In the genomic region with DNA sequence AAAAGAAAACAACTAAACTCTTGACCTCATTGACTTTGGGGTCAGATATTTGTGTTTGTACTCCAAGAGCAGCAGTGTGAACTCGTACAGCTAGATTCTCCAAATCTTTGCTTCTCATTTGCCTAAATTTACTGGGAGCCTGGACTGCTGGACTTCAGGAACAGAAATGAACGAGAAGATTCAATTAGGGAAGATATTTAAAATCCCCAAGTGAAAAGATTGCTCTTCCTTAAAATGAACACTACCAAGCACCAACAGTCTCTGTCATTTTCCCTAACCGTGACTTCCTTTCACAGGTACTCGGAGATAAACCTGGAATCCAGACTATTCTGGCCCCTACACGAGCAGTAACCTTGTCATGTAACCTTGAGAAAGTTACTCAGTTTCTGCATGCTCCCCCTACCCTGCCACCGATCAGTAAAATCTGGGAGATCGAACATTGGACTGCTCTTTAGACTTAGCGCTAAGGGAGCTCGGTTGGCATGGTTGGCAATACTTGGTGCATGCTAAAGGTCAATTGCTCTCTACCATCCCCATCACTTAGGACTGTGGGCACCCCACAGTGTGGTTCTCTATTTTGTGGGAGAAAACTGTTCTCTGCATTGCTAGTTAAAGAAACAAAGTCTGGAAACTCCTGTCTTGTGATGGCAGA, we compare ENCODE assay signal across 8 mouse cellular contexts. TPM values are rescaled to one million over a fixed set of nuclear protein-coding genes. Genes with fewer than 3 reads are reported as not detected.
DNase-seq lines count a peak whose midpoint lies in the region; ATAC-seq and TF ChIP-seq lines count a peak whose summit lies in the region.

No protein-coding gene starts in this region.

- DNase-seq in layer of hippocampus, adult 2 months (ENCODE audit: low spot score in 2 of 2), result no peak
- no peak for DNase-seq in layer of hippocampus, adult 8-10 months (ENCODE audit: low spot score in 2 of 2)
- peak; percentile 4 for DNase-seq in brain, embryonic 14.5 days (ENCODE audit: low read depth)
- DNase-seq in c-Kit-positive CD71-positive TER-119-positive erythroid progenitor cells, embryonic 14.5 days (ENCODE audit: low spot score), result no peak
- no peak for DNase-seq in adrenal gland, adult 8-10 months
- DNase-seq in thymus, postnatal 10 days (ENCODE audit: low spot score in 2 of 2), result no peak

- no peak for TF ChIP-seq POLR2A in brain, embryonic 14.5 days (IDR thresholded peaks at IDR 0.05; ENCODE audit: borderline replicate concordance, extremely low read depth, insufficient read depth, insufficient read length, poor library complexity, severe bottlenecking)

- ATAC-seq in hindbrain, embryonic 13.5 days (ENCODE audit: low FRiP score), result no peak
- no peak for ATAC-seq in liver, embryonic 15.5 days (ENCODE audit: insufficient read depth)

- H3K36me3 ChIP-seq in hindbrain, embryonic 13.5 days, result no peaks in the 10 kb centered on the region
- no peaks in the 10 kb centered on the region for H3K36me3 ChIP-seq in liver, embryonic 15.5 days (replicated peaks)

- H3K4me2 ChIP-seq in hindbrain, embryonic 13.5 days, result peak overlapping the region; percentile 76
- peak overlapping the region; percentile 99 for H3K4me2 ChIP-seq in liver, embryonic 15.5 days

- no peak for TF ChIP-seq CTCF in layer of hippocampus, adult 2 months (conservative IDR thresholded peaks at IDR 0.05)
- no peak for TF ChIP-seq CTCF in brain, embryonic 14.5 days (IDR thresholded peaks at IDR 0.05; ENCODE audit: borderline replicate concordance, extremely low read depth, insufficient read depth, insufficient read length)

- 30% methylated on average over 9 of the region's 9 CpGs for WGBS in hindbrain, embryonic 13.5 days
- WGBS in liver, embryonic 15.5 days (ENCODE audit: insufficient replicate concordance), result 17% methylated on average over 9 of the region's 9 CpGs

- H3K27ac ChIP-seq in layer of hippocampus, adult 2 months, result no peak overlapping the region
- H3K27ac ChIP-seq in hindbrain, embryonic 13.5 days, result no peak overlapping the region
- H3K27ac ChIP-seq in liver, embryonic 15.5 days (replicated peaks), result peak overlapping the region; percentile 86

- H3K9ac ChIP-seq in hindbrain, embryonic 13.5 days, result peak overlapping the region; percentile 61
- H3K9ac ChIP-seq in liver, embryonic 15.5 days, result peak overlapping the region; percentile 70

- H3K4me3 ChIP-seq in layer of hippocampus, adult 2 months, result peak overlapping the region; percentile 79
- peak overlapping the region; percentile 93 for H3K4me3 ChIP-seq in hindbrain, embryonic 13.5 days
- peak overlapping the region; percentile 73 for H3K4me3 ChIP-seq in liver, embryonic 15.5 days (replicated peaks)

- H3K4me1 ChIP-seq in hindbrain, embryonic 13.5 days (replicated peaks), result peaks cover 33% of the 10 kb centered on the region
- peaks cover 37% of the 10 kb centered on the region for H3K4me1 ChIP-seq in liver, embryonic 15.5 days (replicated peaks)

- H3K9me3 ChIP-seq in hindbrain, embryonic 13.5 days, result no peaks in the 10 kb centered on the region
- H3K9me3 ChIP-seq in liver, embryonic 15.5 days (replicated peaks), result no peaks in the 10 kb centered on the region

- no peaks in the 10 kb centered on the region for H3K27me3 ChIP-seq in hindbrain, embryonic 13.5 days
- 0 out of 2 replicates have a peak, but pooled peaks cover 2% of the 10 kb centered on the region for H3K27me3 ChIP-seq in liver, embryonic 15.5 days

RNA-seq across cellular contexts. Expression of a gene that starts 0.6 kb away (rescaled TPM):
- 10 to 100 TPM; 12.9 to 14.8 TPM for total RNA-seq in layer of hippocampus, adult 2 months (2021)
- total RNA-seq in layer of hippocampus, adult 8-10 months (2022), result 10 to 100 TPM; 10.4 to 12.9 (median 12.0) TPM
- 39.5 TPM in 2 replicates for polyA plus RNA-seq in brain, embryonic 14.5 days (2012; rRNA removed)
- 5.0 and 5.3 TPM in 2 replicates for polyA plus RNA-seq in hindbrain, embryonic 13.5 days (2015; fragmentation: Nextera tagmentation; extraction: Ambion mirVana)
- 0.67 and 0.98 TPM in 2 replicates for polyA plus RNA-seq in liver, embryonic 15.5 days (2015; fragmentation: Nextera tagmentation; extraction: Ambion mirVana)
- 10 to 100 TPM; 12.0 to 15.6 (median 13.6) TPM for total RNA-seq in adrenal gland, adult 8-10 months (2022)

RNA-seq across cellular contexts. Expression of a gene that starts 47.9 kb away (rescaled TPM):
- total RNA-seq in layer of hippocampus, adult 2 months (2021), result 1 to 10 TPM in 1 of 2 experiments, under 1 TPM in 1; 0.93 to 1.3 TPM
- total RNA-seq in layer of hippocampus, adult 8-10 months (2022), result 1 to 10 TPM in 2 of 4 experiments, under 1 TPM in 2; 0.87 to 2.5 (median 1.3) TPM
- 1.7 and 1.9 TPM in 2 replicates for polyA plus RNA-seq in brain, embryonic 14.5 days (2012; rRNA removed)
- 0.21 and 0.27 TPM in 2 replicates for polyA plus RNA-seq in hindbrain, embryonic 13.5 days (2015; fragmentation: Nextera tagmentation; extraction: Ambion mirVana)
- 2.1 and 2.3 TPM in 2 replicates for polyA plus RNA-seq in liver, embryonic 15.5 days (2015; fragmentation: Nextera tagmentation; extraction: Ambion mirVana)
- total RNA-seq in adrenal gland, adult 8-10 months (2022), result 10 to 100 TPM; 14.9 to 34.1 (median 21.4) TPM

Comparison
In these comparisons a context has a peak if more than half of its experiments do, and no peak if none do; other contexts are left out.
1. RNA of a gene that starts 47.9 kb away (total RNA-seq): 14.9 to 34.1 TPM in adrenal gland, adult 8-10 months; 0.87 to 2.5 TPM in layer of hippocampus, adult 8-10 months and 0.93 to 1.3 TPM in layer of hippocampus, adult 2 months; every median in the first group is over 4 times any median in the second.
2. Peak in every context shown above with its lines, with median percentiles within 50 percentile points of each other: H3K4me3 ChIP-seq.